Mouse (Mus musculus) kidney, adult 2 months (tissue): ENCODE results near the gene H2al1h. TPM values are rescaled to one million over a fixed set of nuclear protein-coding genes. Genes with fewer than 3 reads are reported as not detected.

Source experiments
- DNase-seq: peaks from one replicate; pipeline ENCODE4 v3.0.0; 2021
- H3K27ac ChIP-seq: fragments of 200-500 bp; 2 replicates; pipeline ENCODE4 v1.5.1; 2012; ENCODE audit warnings: low read depth, low read length, control low read depth, inconsistent platforms; ENCODE audit not compliant: insufficient read depth
- H3K27me3 ChIP-seq: fragments of 200-500 bp; replicated peaks from 2 replicates; pipeline ENCODE4 v1.6.1; 2012; ENCODE audit warnings: mild to moderate bottlenecking, moderate library complexity, low read length, inconsistent platforms; ENCODE audit not compliant: control insufficient read depth, insufficient read depth
- H3K36me3 ChIP-seq: fragments of 200-500 bp; 2 replicates; pipeline ENCODE4 v1.6.1; 2012; ENCODE audit warnings: mild to moderate bottlenecking, moderate library complexity, low read length, inconsistent platforms; ENCODE audit not compliant: control insufficient read depth, insufficient read depth
- H3K4me1 ChIP-seq: fragments of 200-500 bp; 2 replicates; pipeline ENCODE4 v1.6.1; 2011; ENCODE audit warnings: low read length; ENCODE audit not compliant: control insufficient read depth, insufficient read depth
- H3K4me3 ChIP-seq: fragments of 200-500 bp; 2 replicates; pipeline ENCODE4 v1.5.1; 2011; ENCODE audit warnings: mild to moderate bottlenecking, low read depth, low read length, control low read depth; ENCODE audit not compliant: insufficient read depth
- CTCF ChIP-seq: fragments of 200-500 bp; conservative IDR thresholded peaks from 2 replicates; pipeline ENCODE4 v1.5.1; 2011; ENCODE audit warnings: low read depth, mild to moderate bottlenecking, control low read depth, low read length, moderate library complexity, mixed read lengths; ENCODE audit not compliant: insufficient read depth, insufficient read length
- POLR2A ChIP-seq: fragments of 200-500 bp; IDR thresholded peaks from one replicate; pipeline ENCODE4 v1.6.1; 2011; ENCODE audit warnings: low read depth, low read length, control low read depth
- WGBS: fragments of 180-500 bp; shearing (Covaris S2); methylation state at CpG from one replicate; pipeline ENCODE4 v1.1.7; 2018; 5-methylcytosine and 5-hydroxymethylcytosine counted together
- polyA plus RNA-seq: library from polyadenylated mRNA; depleted of rRNA; stranded (reverse); fragments of >200 nt; gene quantifications from 2 replicates; pipeline ENCODE4 v1.2.3, GENCODE M21; 2012; rRNA removed

Gene H2al1h
- polyA plus RNA-seq, 1 experiment, result not detected

GRCm38 (mm10) chrX:11363890-11364289 lies 42.6 kb downstream of the H2al1h start:
- DNase-seq, result no peak
- Histone ChIP-seq H3K27me3 (no peaks in the 10 kb centered on the region), H3K27ac (no peak overlapping the region), H3K36me3 (no peaks in the 10 kb centered on the region), H3K4me3 (no peak overlapping the region), H3K4me1 (no peaks in the 10 kb centered on the region)
- TF ChIP-seq POLR2A, result no peak
- no peak for TF ChIP-seq CTCF
- 67% methylated on average over 6 of the region's 6 CpGs for WGBS

- Histone ChIP-seq H3K27me3 (no peaks in the 10 kb centered on the region), H3K27ac (no peak overlapping the region), H3K4me3 (no peak overlapping the region), H3K4me1 (no peaks in the 10 kb centered on the region), H3K36me3 (no peaks in the 10 kb centered on the region)
- no peak for TF ChIP-seq POLR2A
- TF ChIP-seq CTCF, result no peak
- 62% methylated on average over 12 of the region's 12 CpGs for WGBS
- DNase-seq, result no peak
These were observed 43.9 kb downstream of the H2al1h start for GRCm38 (mm10) chrX:11365151-11365550.

Other genes with a start within 250 kb of the H2al1h start
- not detected in 2 replicates for gene H2al1a, start 22.2 kb upstream of the H2al1h start, polyA plus RNA-seq
- not detected in 2 replicates for gene H2al1b, start 19.1 kb upstream of the H2al1h start, polyA plus RNA-seq
- gene H2al1c, start 15.8 kb upstream of the H2al1h start, polyA plus RNA-seq, result not detected in 2 replicates
- not detected in 2 replicates for gene H2al1d, start 12.7 kb upstream of the H2al1h start, polyA plus RNA-seq
- gene H2al1e, start 9.6 kb upstream of the H2al1h start, polyA plus RNA-seq, result not detected in 2 replicates
- gene H2al1f, start 6.3 kb upstream of the H2al1h start, polyA plus RNA-seq, result not detected in 2 replicates
- gene H2al1g, start 3.2 kb upstream of the H2al1h start, polyA plus RNA-seq, result not detected in 2 replicates
- not detected in 2 replicates for gene H2al1i, start 3.2 kb downstream of the H2al1h start, polyA plus RNA-seq
- not detected in 2 replicates for gene H2al1j, start 6.3 kb downstream of the H2al1h start, polyA plus RNA-seq